ENCODE assay signal across 18 mouse cellular contexts in genomic region chr2:162210564-162210963, GRCm38 (mm10).
"Had no signal": no experiment of that assay in that cellular context is flagged by ENCODE, and none has a peak within 500 bp of the region (broad histone marks: within the 10 kb centered on the region; RNA-seq: fewer than 3 reads in every experiment).

No protein-coding gene starts in this region.

- H3K27me3 ChIP-seq: kidney, embryonic 15.5 days; liver, embryonic 13.5 days; midbrain, embryonic 12.5 days; midbrain, embryonic 15.5 days; neural tube, embryonic 13.5 days; stomach, embryonic 15.5 days had no signal

- DNase-seq: kidney, postnatal 10 days; kidney, postnatal 36 days; layer of hippocampus, postnatal 36 days; liver, embryonic 13.5 days; lung, adult 2 months; lung, postnatal 14 days; lung, postnatal 4 days; retina, postnatal 1 day; right cerebral cortex, postnatal 25 days; spleen, adult 18-20 months; thymus, postnatal 25 days had no signal

- H3K9ac ChIP-seq: kidney, embryonic 15.5 days; liver, embryonic 13.5 days; midbrain, embryonic 12.5 days; midbrain, embryonic 15.5 days; neural tube, embryonic 13.5 days; stomach, embryonic 15.5 days had no signal

- ATAC-seq: midbrain, embryonic 15.5 days had no signal

- H3K9me3 ChIP-seq: kidney, embryonic 15.5 days; liver, embryonic 13.5 days; midbrain, embryonic 12.5 days; midbrain, embryonic 15.5 days; neural tube, embryonic 13.5 days; stomach, embryonic 15.5 days had no signal

- H3K4me2 ChIP-seq: kidney, embryonic 15.5 days; liver, embryonic 13.5 days; midbrain, embryonic 12.5 days; midbrain, embryonic 15.5 days; neural tube, embryonic 13.5 days; stomach, embryonic 15.5 days had no signal

- H3K4me3 ChIP-seq: kidney, embryonic 15.5 days; left cerebral cortex, adult 2 months; liver, embryonic 13.5 days; midbrain, embryonic 12.5 days; midbrain, embryonic 15.5 days; myocyte; neural tube, embryonic 13.5 days; stomach, embryonic 15.5 days had no signal

- H3K4me1 ChIP-seq: kidney, embryonic 15.5 days; liver, embryonic 13.5 days; midbrain, embryonic 15.5 days; neural tube, embryonic 13.5 days; stomach, embryonic 15.5 days had no signal

- H3K27ac ChIP-seq: kidney, embryonic 15.5 days; left cerebral cortex, adult 2 months; liver, embryonic 13.5 days; midbrain, embryonic 12.5 days; midbrain, embryonic 15.5 days; neural tube, embryonic 13.5 days; stomach, embryonic 15.5 days had no signal

- H3K36me3 ChIP-seq: kidney, embryonic 15.5 days; liver, embryonic 13.5 days; midbrain, embryonic 12.5 days; midbrain, embryonic 15.5 days; neural tube, embryonic 13.5 days; stomach, embryonic 15.5 days had no signal
